Mouse (Mus musculus): ENCODE results near the gene Psmb7. TPM values are rescaled to one million over a fixed set of nuclear protein-coding genes. Genes with fewer than 3 reads are reported as not detected.

Psmb7 gene
- total and polyA plus RNA-seq, 2 experiments from 2014 or later = 218 to 282 TPM

DNA sequence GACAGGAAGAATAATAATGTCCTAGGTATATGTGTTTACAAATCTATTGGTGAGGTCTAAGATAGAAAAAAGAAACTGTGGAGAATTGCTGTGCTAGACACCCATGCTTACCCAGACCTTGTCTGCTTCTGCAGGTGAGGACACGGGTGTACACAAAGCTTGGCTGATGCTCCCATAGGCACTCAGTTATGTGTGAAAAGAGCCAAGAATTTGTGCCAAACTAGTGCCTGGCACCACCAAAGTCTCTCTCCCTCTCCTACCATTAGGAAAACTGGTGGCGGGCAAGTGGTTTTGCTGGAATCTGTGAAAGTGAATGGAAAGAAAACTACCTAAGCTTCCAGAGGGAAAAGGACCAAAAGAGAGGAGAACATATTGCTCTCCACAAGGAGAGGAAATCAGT lies 45.5 kb downstream of the Psmb7 start:
- Histone ChIP-seq H3K27me3 (ENCODE audit: insufficient read depth, low read length) (no peaks in the 10 kb centered on the region), H3K4me3 (ENCODE audit: low read depth, low read length) (no peak overlapping the region), H3K27ac (ENCODE audit: low read depth, low read length) (no peak overlapping the region), H3K4me1 (ENCODE audit: insufficient read depth, low read length) (no peaks in the 10 kb centered on the region), H3K36me3 (ENCODE audit: insufficient read depth, low read length) (no peaks in the 10 kb centered on the region), H3K9ac (replicated peaks; ENCODE audit: low read length, poor library complexity, severe bottlenecking) (no peak overlapping the region), H3K9me3 (ENCODE audit: low read length) (no peaks in the 10 kb centered on the region), H3K4me2 (ENCODE audit: low read depth, low read length, poor library complexity, severe bottlenecking) (no peak overlapping the region)
- no peak for TF ChIP-seq CTCF (IDR thresholded peaks at IDR 0.05)
- 86% methylated on average over 2 of the region's 2 CpGs for WGBS
- DNase-seq (ENCODE audit: low spot score) (no peak), ATAC-seq (ENCODE audit: low FRiP score) (no peak)

DNA sequence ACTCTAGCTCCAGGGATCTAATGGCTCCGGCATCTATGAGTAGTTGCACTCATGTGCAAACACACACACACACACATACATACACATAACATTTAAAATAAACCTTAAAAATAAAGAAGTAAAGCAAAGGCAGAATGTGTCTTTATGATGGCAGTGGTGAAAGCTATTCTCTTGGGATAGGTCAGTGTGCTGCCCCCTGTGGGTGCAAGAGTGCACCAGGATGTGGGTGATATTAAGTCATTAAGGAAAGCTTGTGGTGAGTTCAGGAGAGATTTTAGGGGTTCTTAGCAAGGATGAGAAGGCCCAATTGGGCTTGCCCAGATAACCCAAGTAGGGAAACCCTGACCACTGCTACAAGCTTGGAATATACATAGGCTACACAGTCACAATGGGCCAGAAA lies 46.0 kb downstream of the Psmb7 start:
- no peak overlapping the region for H3K27ac ChIP-seq (ENCODE audit: low read depth, low read length)
- DNase-seq (ENCODE audit: low spot score) = no peak
- peak; percentile 39 for TF ChIP-seq CTCF (IDR thresholded peaks at IDR 0.05)
- no peak for ATAC-seq (ENCODE audit: low FRiP score)
- whole genome bisulfite sequencing = 94% methylated on average over 1 of the region's 1 CpGs
- H3K27me3 ChIP-seq (ENCODE audit: insufficient read depth, low read length) = no peaks in the 10 kb centered on the region
- H3K9me3 ChIP-seq (ENCODE audit: low read length) = no peaks in the 10 kb centered on the region
- no peak overlapping the region for H3K4me3 ChIP-seq (ENCODE audit: low read depth, low read length)
- no peaks in the 10 kb centered on the region for H3K4me1 ChIP-seq (ENCODE audit: insufficient read depth, low read length)
- H3K36me3 ChIP-seq (ENCODE audit: insufficient read depth, low read length) = no peaks in the 10 kb centered on the region
- no peak overlapping the region for H3K9ac ChIP-seq (replicated peaks; ENCODE audit: low read length, poor library complexity, severe bottlenecking)
- no peak overlapping the region for H3K4me2 ChIP-seq (ENCODE audit: low read depth, low read length, poor library complexity, severe bottlenecking)

DNA sequence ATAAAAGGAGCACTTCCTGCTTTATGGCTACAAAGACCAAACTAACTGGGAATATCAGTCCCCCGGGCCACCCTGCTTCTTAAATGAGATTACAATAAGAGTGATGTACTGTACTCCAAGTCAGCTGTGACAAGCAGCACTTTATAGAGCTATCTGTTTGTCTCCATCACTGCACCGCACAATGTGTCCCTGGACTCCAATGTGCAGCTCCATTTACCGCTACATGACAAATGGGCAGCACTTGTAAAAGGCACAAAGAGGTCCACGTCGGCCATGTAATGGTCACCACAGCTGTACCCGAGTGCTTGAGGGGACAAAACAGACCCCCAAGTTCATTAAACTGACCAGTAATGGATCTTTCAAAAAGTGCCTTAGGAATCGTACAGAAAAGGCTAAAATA lies 49.0 kb downstream of the Psmb7 start:
- Histone ChIP-seq H3K27me3 (ENCODE audit: insufficient read depth, low read length) (no peaks in the 10 kb centered on the region), H3K4me2 (ENCODE audit: low read depth, low read length, poor library complexity, severe bottlenecking) (no peak overlapping the region), H3K36me3 (ENCODE audit: insufficient read depth, low read length) (peaks cover 4% of the 10 kb centered on the region; the same call in 1 of the 2 replicates), H3K27ac (ENCODE audit: low read depth, low read length) (no peak overlapping the region), H3K9me3 (ENCODE audit: low read length) (no peaks in the 10 kb centered on the region), H3K9ac (replicated peaks; ENCODE audit: low read length, poor library complexity, severe bottlenecking) (no peak overlapping the region), H3K4me1 (ENCODE audit: insufficient read depth, low read length) (no peaks in the 10 kb centered on the region), H3K4me3 (ENCODE audit: low read depth, low read length) (no peak overlapping the region)
- TF ChIP-seq CTCF (IDR thresholded peaks at IDR 0.05) = no peak
- WGBS = 51% methylated on average over 7 of the region's 7 CpGs
- DNase-seq (ENCODE audit: low spot score) (no peak), ATAC-seq (ENCODE audit: low FRiP score) (no peak)

DNA sequence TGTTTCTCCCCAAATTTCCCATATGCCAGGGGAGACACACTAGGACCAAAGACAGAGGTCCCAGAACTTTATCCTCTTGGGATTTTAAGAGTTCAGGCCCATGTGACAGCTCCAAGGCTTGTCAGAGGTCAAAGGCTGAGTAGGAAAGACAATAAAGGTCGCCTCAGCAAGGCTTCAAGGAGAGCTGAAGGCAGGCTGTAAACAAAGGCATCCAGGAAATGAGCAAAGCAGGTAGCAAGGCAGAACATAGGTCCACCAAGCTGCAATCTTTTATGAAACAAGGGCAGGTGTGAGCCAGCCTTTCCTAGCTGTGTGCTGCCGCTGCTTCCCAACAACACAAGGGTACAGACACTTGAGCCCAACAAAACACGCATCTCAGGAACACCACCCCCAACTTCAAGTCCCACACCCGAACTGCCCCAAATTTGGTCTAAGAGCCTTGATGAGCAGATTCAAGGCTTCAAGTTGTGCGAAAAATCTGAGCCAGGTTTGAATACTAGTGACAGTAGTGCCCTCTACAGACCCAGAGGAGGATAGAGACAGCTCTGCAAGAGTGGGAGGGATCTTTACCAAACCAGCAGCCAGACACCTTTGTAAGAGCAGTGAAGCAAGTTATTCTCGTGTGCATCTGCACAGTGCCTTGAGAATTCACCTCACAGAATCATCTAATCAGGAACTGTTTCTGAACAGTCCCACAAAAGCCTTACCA lies 52.0 kb downstream of the Psmb7 start:
- H3K27ac ChIP-seq (ENCODE audit: low read depth, low read length) = no peak overlapping the region
- peak overlapping the region; percentile 46 for H3K9ac ChIP-seq (replicated peaks; ENCODE audit: low read length, poor library complexity, severe bottlenecking)
- WGBS = 34% methylated on average over 6 of the region's 6 CpGs

GRCm38 (mm10) chr2:38586733-38587132 lies 57.2 kb downstream of the Psmb7 start:
- no peaks in the 10 kb centered on the region for H3K9me3 ChIP-seq (ENCODE audit: low read length)
- no peak overlapping the region for H3K4me2 ChIP-seq (ENCODE audit: low read depth, low read length, poor library complexity, severe bottlenecking)
- H3K27ac ChIP-seq (ENCODE audit: low read depth, low read length) = no peak overlapping the region
- no peak overlapping the region for H3K4me3 ChIP-seq (ENCODE audit: low read depth, low read length)
- no peak for TF ChIP-seq CTCF (IDR thresholded peaks at IDR 0.05)
- 68% methylated on average over 6 of the region's 6 CpGs for WGBS
- H3K9ac ChIP-seq (replicated peaks; ENCODE audit: low read length, poor library complexity, severe bottlenecking) = no peak overlapping the region
- no peaks in the 10 kb centered on the region for H3K4me1 ChIP-seq (ENCODE audit: insufficient read depth, low read length)
- no peaks in the 10 kb centered on the region for H3K27me3 ChIP-seq (ENCODE audit: insufficient read depth, low read length)
- H3K36me3 ChIP-seq (ENCODE audit: insufficient read depth, low read length) = peaks cover 18% of the 10 kb centered on the region; the same call in 1 of the 2 replicates
- no peak for ATAC-seq (ENCODE audit: low FRiP score)
- no peak for DNase-seq (ENCODE audit: low spot score)

More for the DNA sequence above, 52.0 kb downstream of the Psmb7 start:
- peak; percentile 84 for TF ChIP-seq CTCF (IDR thresholded peaks at IDR 0.05)
- peak; percentile 84 for DNase-seq (ENCODE audit: low spot score)
- H3K36me3 ChIP-seq (ENCODE audit: insufficient read depth, low read length) = peaks cover 18% of the 10 kb centered on the region; the same call in 1 of the 2 replicates
- H3K4me1 ChIP-seq (ENCODE audit: insufficient read depth, low read length) = no peaks in the 10 kb centered on the region
- no peaks in the 10 kb centered on the region for H3K9me3 ChIP-seq (ENCODE audit: low read length)
- no peak overlapping the region for H3K4me3 ChIP-seq (ENCODE audit: low read depth, low read length)
- ATAC-seq (ENCODE audit: low FRiP score) = peak; percentile 53; the same call in 1 of the 2 replicates
- no peak overlapping the region for H3K4me2 ChIP-seq (ENCODE audit: low read depth, low read length, poor library complexity, severe bottlenecking)
- H3K27me3 ChIP-seq (ENCODE audit: insufficient read depth, low read length) = no peaks in the 10 kb centered on the region

- H3K4me2 ChIP-seq (ENCODE audit: low read depth, low read length, poor library complexity, severe bottlenecking) = no peak overlapping the region
- no peak overlapping the region for H3K9ac ChIP-seq (replicated peaks; ENCODE audit: low read length, poor library complexity, severe bottlenecking)
- ATAC-seq (ENCODE audit: low FRiP score) (0 out of 2 replicates have a peak, but pooled peaks have one; percentile 15), DNase-seq (ENCODE audit: low spot score) (no peak)
- no peaks in the 10 kb centered on the region for H3K27me3 ChIP-seq (ENCODE audit: insufficient read depth, low read length)
- H3K36me3 ChIP-seq (ENCODE audit: insufficient read depth, low read length) = peaks cover 16% of the 10 kb centered on the region; the same call in 1 of the 2 replicates
- no peak; the same call in 1 of the 2 replicates for TF ChIP-seq CTCF (IDR thresholded peaks at IDR 0.05)
- H3K27ac ChIP-seq (ENCODE audit: low read depth, low read length) = no peak overlapping the region
- no peaks in the 10 kb centered on the region for H3K4me1 ChIP-seq (ENCODE audit: insufficient read depth, low read length)
- 24% methylated on average over 5 of the region's 5 CpGs for WGBS
- no peaks in the 10 kb centered on the region for H3K9me3 ChIP-seq (ENCODE audit: low read length)
- no peak overlapping the region for H3K4me3 ChIP-seq (ENCODE audit: low read depth, low read length)
Measured at GRCm38 (mm10) chr2:38585379-38585736, 58.5 kb downstream of the Psmb7 start.

Measured in midbrain, postnatal 0 days (tissue).